Mouse (Mus musculus) spleen, postnatal 10 days (tissue): ENCODE data around the gene Ifitm10.

Experiments
- DNase-seq, 2 experiments: peaks; one replicate each; pipeline ENCODE4 v3.0.0; 2021 to 2022; ENCODE audit warnings: low spot score in 2 of 2

Gene Ifitm10

GRCm38 (mm10) chr7:142391108-142391507 lies 17.6 kb upstream of the Ifitm10 start:
- DNase-seq = peak in 1 of 2 experiments; percentile 14

GRCm38 (mm10) chr7:142389961-142390650 lies 16.6 kb upstream of the Ifitm10 start:
- DNase-seq = peak in 1 of 2 experiments; percentile 14

- DNase-seq = no peak
These were observed 15.2 kb upstream of the Ifitm10 start for GRCm38 (mm10) chr7:142388740-142389139.

GRCm38 (mm10) chr7:142388198-142388597 lies 14.6 kb upstream of the Ifitm10 start:
- no peak for DNase-seq

GRCm38 (mm10) chr7:142387419-142388148 lies 14.0 kb upstream of the Ifitm10 start, which contains the start of gene Ctsd:
Gene Ctsd, minus strand, starts transcription at chr7:142388038.
- peak; percentile 96 to 99 for DNase-seq

GRCm38 (mm10) chr7:142386621-142387201 lies 13.2 kb upstream of the Ifitm10 start:
- peak; percentile 58 to 59 for DNase-seq

- no peak for DNase-seq
These were observed 12.3 kb upstream of the Ifitm10 start for GRCm38 (mm10) chr7:142385742-142386403.

GRCm38 (mm10) chr7:142384306-142384705 lies 10.8 kb upstream of the Ifitm10 start:
- no peak for DNase-seq

- no peak for DNase-seq
These were observed 9.0 kb upstream of the Ifitm10 start, which contains the start of gene Gm49369 for GRCm38 (mm10) chr7:142382567-142382966. Gene Gm49369, minus strand, starts transcription at chr7:142382667.

- no peak for DNase-seq
These were observed 7.6 kb upstream of the Ifitm10 start for GRCm38 (mm10) chr7:142381175-142381574.

- no peak for DNase-seq
These were observed 5.6 kb upstream of the Ifitm10 start for GRCm38 (mm10) chr7:142379186-142379585.

- DNase-seq = peak in 1 of 2 experiments; percentile 36
These were observed 3.8 kb upstream of the Ifitm10 start for GRCm38 (mm10) chr7:142377233-142377925.

GRCm38 (mm10) chr7:142376096-142376495 lies 2.5 kb upstream of the Ifitm10 start:
- DNase-seq = peak in 1 of 2 experiments; percentile 26

- peak; percentile 18 to 25 for DNase-seq
These were observed 1.7 kb upstream of the Ifitm10 start for GRCm38 (mm10) chr7:142375261-142375724.

- DNase-seq = no peak
These were observed 961 bp upstream of the Ifitm10 start for GRCm38 (mm10) chr7:142374413-142375015.

GRCm38 (mm10) chr7:142373039-142373438 lies 514 bp downstream of the Ifitm10 start:
- DNase-seq = peak in 1 of 2 experiments; percentile 14

GRCm38 (mm10) chr7:142371768-142372661 lies 1.5 kb downstream of the Ifitm10 start:
- peak; percentile 28 to 43 for DNase-seq

GRCm38 (mm10) chr7:142371398-142371767 lies 2.2 kb downstream of the Ifitm10 start:
- DNase-seq = no peak

- DNase-seq = peak; percentile 17 to 28
These were observed 2.6 kb downstream of the Ifitm10 start for GRCm38 (mm10) chr7:142370937-142371336.

- DNase-seq = peak in 1 of 2 experiments; percentile 17
These were observed 3.7 kb downstream of the Ifitm10 start for GRCm38 (mm10) chr7:142369820-142370219.
